Mouse (Mus musculus) lung, postnatal 4 days (tissue): ENCODE data around the gene Gm28374.
"Not testable (repeated sequence)": the region's sequence is repeated elsewhere in the genome, so short reads cannot be mapped to it uniquely, and the experiment has no call there.

Experiments used
- DNase-seq, 2 experiments: peaks; one replicate each; pipeline ENCODE4 v3.0.0; 2021

Gene Gm28374

GRCm38 (mm10) chr19:6052516-6052915 lies 29.5 kb downstream of the Gm28374 start:
- peak in 1 of 2 experiments; percentile 25 for DNase-seq

GRCm38 (mm10) chr19:6048681-6049410 lies 33.2 kb downstream of the Gm28374 start:
- DNase-seq: peak in 1 of 2 experiments; percentile 32

GRCm38 (mm10) chr19:6047899-6048166 lies 34.2 kb downstream of the Gm28374 start:
- DNase-seq: peak in 1 of 2 experiments; percentile 26

- DNase-seq: no peak
These were observed 34.7 kb downstream of the Gm28374 start for GRCm38 (mm10) chr19:6047154-6047898.

- peak; percentile 91 for DNase-seq
These were observed 35.5 kb downstream of the Gm28374 start, which contains the start of gene Syvn1 for GRCm38 (mm10) chr19:6046294-6047153. Gene Syvn1 (plus strand): TSS chr19:6046576.

GRCm38 (mm10) chr19:6045366-6046293 lies 36.4 kb downstream of the Gm28374 start:
- no peak for DNase-seq

GRCm38 (mm10) chr19:6044102-6044501 lies 38.0 kb downstream of the Gm28374 start:
- not testable (repeated sequence) for DNase-seq

- no peak for DNase-seq
These were observed 39.8 kb downstream of the Gm28374 start for GRCm38 (mm10) chr19:6042293-6042692.

GRCm38 (mm10) chr19:6040002-6040401 lies 42.1 kb downstream of the Gm28374 start:
- DNase-seq: no peak

GRCm38 (mm10) chr19:6038326-6038725 lies 43.7 kb downstream of the Gm28374 start:
- DNase-seq: no peak

GRCm38 (mm10) chr19:6037695-6038094 lies 44.4 kb downstream of the Gm28374 start:
- no peak for DNase-seq

GRCm38 (mm10) chr19:6035966-6036585 lies 46.0 kb downstream of the Gm28374 start:
- no peak for DNase-seq

GRCm38 (mm10) chr19:6030520-6031280 lies 51.4 kb downstream of the Gm28374 start:
- DNase-seq: no peak

- DNase-seq: no peak
These were observed 52.6 kb downstream of the Gm28374 start for GRCm38 (mm10) chr19:6029426-6029825.

- DNase-seq: peak in 1 of 2 experiments; percentile 34
These were observed 53.1 kb downstream of the Gm28374 start for GRCm38 (mm10) chr19:6028991-6029390.
